Mouse (Mus musculus): ENCODE results near the gene Emg1.

GRCm38 (mm10) chr6:124720904-124721303, 8.9 kb upstream of the Emg1 start:
- TF ChIP-seq POLR2A (IDR thresholded peaks at IDR 0.05; ENCODE audit: insufficient read depth, low read depth, low read length) = no peak
- TF ChIP-seq CTCF (IDR thresholded peaks at IDR 0.05) = no peak
- no peak for TF ChIP-seq EP300 (IDR thresholded peaks at IDR 0.05; ENCODE audit: insufficient read depth, low read depth, low read length)

Measured in heart, adult 2 months (tissue).